Mouse (Mus musculus): ENCODE measurements around the gene Rpl4. TPM values are rescaled to one million over a fixed set of nuclear protein-coding genes. Genes with fewer than 3 reads are reported as not detected.
A peak's percentile ranks its signal among the peaks of the same experiment; 100 is the strongest.
"Not testable (repeated sequence)": the region's sequence is repeated elsewhere in the genome, so short reads cannot be mapped to it uniquely, and the experiment has no call there.

Rpl4 gene
- polyA plus RNA-seq, 3 experiments from 2014 or later = 2,319 to 3,701 (median 3,342) TPM

- ATAC-seq = no peak
These were observed 25.0 kb downstream of the Rpl4 start for GRCm38 (mm10) chr9:64198068-64198762.

GRCm38 (mm10) chr9:64198763-64199418 is 25.7 kb downstream of the Rpl4 start:
- not testable (repeated sequence) for ATAC-seq

- no peak for ATAC-seq
These were observed 26.7 kb downstream of the Rpl4 start for GRCm38 (mm10) chr9:64199897-64200296.

- ATAC-seq = no peak
These were observed 29.2 kb downstream of the Rpl4 start for GRCm38 (mm10) chr9:64202331-64202730.

GRCm38 (mm10) chr9:64202866-64203265 is 29.7 kb downstream of the Rpl4 start:
- ATAC-seq = no peak

- no peak for ATAC-seq
These were observed 34.4 kb downstream of the Rpl4 start for GRCm38 (mm10) chr9:64207509-64208084.

GRCm38 (mm10) chr9:64214452-64214851 is 41.3 kb downstream of the Rpl4 start:
- ATAC-seq = no peak

- ATAC-seq = no peak
These were observed 42.9 kb downstream of the Rpl4 start for GRCm38 (mm10) chr9:64216090-64216489.

GRCm38 (mm10) chr9:64216641-64217040 is 43.5 kb downstream of the Rpl4 start:
- ATAC-seq = no peak

GRCm38 (mm10) chr9:64217887-64218286 is 44.7 kb downstream of the Rpl4 start:
- ATAC-seq = no peak

GRCm38 (mm10) chr9:64219305-64219704 is 46.1 kb downstream of the Rpl4 start:
- no peak for ATAC-seq

GRCm38 (mm10) chr9:64219772-64220420 is 46.7 kb downstream of the Rpl4 start:
- no peak for ATAC-seq

GRCm38 (mm10) chr9:64220603-64221002 is 47.4 kb downstream of the Rpl4 start:
- no peak for ATAC-seq

- no peak for ATAC-seq
These were observed 48.3 kb downstream of the Rpl4 start for GRCm38 (mm10) chr9:64221480-64221879.

- ATAC-seq = no peak
These were observed 48.9 kb downstream of the Rpl4 start for GRCm38 (mm10) chr9:64222098-64222497.

- ATAC-seq = no peak
These were observed 52.6 kb downstream of the Rpl4 start for GRCm38 (mm10) chr9:64225805-64226204.

- ATAC-seq = peak; percentile 72
These were observed 54.6 kb downstream of the Rpl4 start for GRCm38 (mm10) chr9:64227736-64228135.

Other genes starting within 250 kb of the Rpl4 start
- not detected for gene Smad6, start 151.3 kb upstream of the Rpl4 start, polyA plus RNA-seq (2017; shearing (Covaris generic))
- gene Lctl, start 56.2 kb upstream of the Rpl4 start, polyA plus RNA-seq (2017; shearing (Covaris generic)) = not detected
- 10 to 100 TPM in 1 of 3 experiments, 1 to 10 TPM in 2; 4.2 to 12.4 (median 5.0) TPM for gene Zwilch, start 271 bp upstream of the Rpl4 start, polyA plus RNA-seq (2017; shearing (Covaris generic))
- 10 to 100 TPM; 55.9 to 72.3 (median 57.0) TPM for gene Snapc5, start 5.9 kb downstream of the Rpl4 start, polyA plus RNA-seq (2017; shearing (Covaris generic))
- gene Uchl4, start 61.8 kb downstream of the Rpl4 start, polyA plus RNA-seq (2017; shearing (Covaris generic)) = 10 to 100 TPM in 2 of 3 experiments, 1 to 10 TPM in 1; 6.5 to 12.9 (median 12.1) TPM
- gene Map2k1, start 80.3 kb downstream of the Rpl4 start, polyA plus RNA-seq (2017; shearing (Covaris generic)) = 10 to 100 TPM; 24.0 to 24.2 (median 24.1) TPM
- gene Tipin, start 108.2 kb downstream of the Rpl4 start, polyA plus RNA-seq (2017; shearing (Covaris generic)) = 100 to 1,000 TPM in 1 of 3 experiments, 10 to 100 TPM in 2; 52.8 to 148 (median 66.4) TPM
- 10 to 100 TPM in 2 of 3 experiments, 1 to 10 TPM in 1; 9.5 to 11.8 (median 11.2) TPM for gene Dis3l, start 167.9 kb downstream of the Rpl4 start, polyA plus RNA-seq (2017; shearing (Covaris generic))
- gene Megf11, start 212.3 kb downstream of the Rpl4 start, polyA plus RNA-seq (2017; shearing (Covaris generic)) = under 1 TPM; 0.21 to 0.40 (median 0.32) TPM